Mouse (Mus musculus): ENCODE measurements around the gene Gm21976. TPM values are rescaled to one million over a fixed set of nuclear protein-coding genes. Genes with fewer than 3 reads are reported as not detected.

Gene Gm21976
- polyA plus RNA-seq (2017; shearing (Covaris generic)): not detected

DNA sequence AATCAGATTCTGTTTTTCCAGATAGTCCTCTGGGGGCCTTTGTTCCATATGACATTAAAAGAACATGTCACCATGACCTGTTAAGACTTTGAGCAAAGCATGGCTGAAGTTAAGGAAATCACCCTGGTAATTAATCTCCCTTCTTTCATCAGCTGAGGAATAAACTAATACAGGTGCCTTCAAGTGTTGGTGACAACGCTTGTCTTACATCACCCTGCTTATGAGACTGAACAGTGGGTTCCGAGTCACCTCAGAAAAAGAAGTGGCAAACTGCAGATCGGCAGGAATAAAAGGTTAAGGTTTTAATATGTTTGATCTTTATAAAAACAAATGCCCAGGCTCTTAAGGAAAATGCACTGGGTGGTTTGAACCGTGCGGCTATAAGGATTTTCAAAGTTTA, at the start of gene Gm21976:
Gm21976 (plus strand) TSS at position 202 of the 400 bp plus-strand sequence.
- no peak for ATAC-seq

GRCm38 (mm10) chr13:98230511-98230910, 49.2 kb upstream of the Gm21976 start:
- ATAC-seq: no peak

GRCm38 (mm10) chr13:98235451-98235850, 44.2 kb upstream of the Gm21976 start:
- no peak for ATAC-seq

GRCm38 (mm10) chr13:98239978-98240641, 39.6 kb upstream of the Gm21976 start:
- peak; percentile 57 for ATAC-seq

DNA sequence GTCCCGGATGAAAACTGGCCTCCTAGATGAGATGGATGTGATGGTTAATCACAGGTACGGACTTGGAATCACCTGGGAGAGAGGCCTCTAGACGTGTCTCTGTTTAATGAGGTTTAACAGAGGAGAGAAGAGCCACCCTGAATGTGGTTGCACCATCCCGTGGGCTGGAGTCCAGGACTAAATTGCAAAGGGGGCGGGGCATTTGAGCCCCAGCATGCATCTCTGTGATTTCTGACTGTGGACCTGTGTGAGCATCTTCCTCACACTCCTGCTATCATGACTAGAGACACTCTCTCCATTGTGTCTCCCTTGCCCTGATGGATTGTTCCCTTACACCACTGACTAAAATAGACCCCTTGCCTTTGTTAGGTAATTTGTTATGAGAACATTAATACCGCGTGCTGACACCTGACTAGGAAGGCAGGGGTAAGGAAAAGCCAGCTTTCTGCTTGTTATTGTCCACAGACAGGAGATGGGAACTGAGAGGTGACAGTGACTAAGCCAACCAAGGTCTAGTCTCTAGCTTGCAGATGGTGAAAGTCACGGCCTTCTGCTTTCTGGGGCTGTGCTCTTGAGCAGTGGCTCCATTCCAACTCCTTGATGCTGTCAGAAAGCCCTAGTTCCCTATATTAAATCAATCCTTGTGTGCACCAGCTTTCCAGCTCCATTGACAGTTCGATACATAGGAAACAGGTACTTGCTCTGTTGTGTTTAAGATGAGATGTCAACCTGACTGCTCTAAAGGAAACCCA, 38.0 kb upstream of the Gm21976 start:
- no peak for ATAC-seq

DNA sequence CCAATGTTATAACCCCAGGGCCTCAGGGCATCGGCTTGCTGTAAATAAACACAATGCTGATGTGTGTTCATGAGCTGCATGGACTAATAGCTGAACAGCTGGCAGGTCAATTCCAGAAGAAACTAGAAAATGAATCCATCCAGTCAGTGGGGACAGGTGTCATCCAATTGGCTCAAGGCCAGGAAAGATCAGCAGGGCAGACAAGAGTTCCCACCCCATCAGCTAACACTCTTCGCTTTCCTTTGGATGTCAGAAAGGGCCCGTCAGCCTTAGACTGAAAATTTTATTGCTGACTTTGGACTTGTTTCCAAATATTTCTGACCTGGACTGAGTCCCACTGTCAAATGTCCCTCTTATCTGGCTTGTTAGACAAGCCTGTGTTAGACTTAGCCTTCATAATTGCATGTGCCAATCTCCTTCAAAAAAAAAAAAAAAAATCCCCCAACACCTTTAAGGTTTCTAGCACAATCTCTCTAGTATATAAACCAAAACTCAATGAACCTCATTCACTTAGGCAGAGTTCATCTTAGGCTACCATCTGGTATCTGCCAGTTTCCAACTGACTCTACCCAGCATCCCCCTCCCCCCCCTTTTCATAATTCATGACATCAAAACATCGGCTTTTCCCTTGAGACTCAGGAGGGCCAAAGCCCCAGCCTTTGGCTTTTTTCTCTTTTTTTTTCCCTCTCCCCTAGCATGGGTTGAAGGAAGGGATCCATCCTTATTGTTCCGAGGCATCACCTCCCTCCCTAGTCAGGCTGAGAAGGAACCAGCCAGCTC, 34.9 kb upstream of the Gm21976 start:
- ATAC-seq: no peak

DNA sequence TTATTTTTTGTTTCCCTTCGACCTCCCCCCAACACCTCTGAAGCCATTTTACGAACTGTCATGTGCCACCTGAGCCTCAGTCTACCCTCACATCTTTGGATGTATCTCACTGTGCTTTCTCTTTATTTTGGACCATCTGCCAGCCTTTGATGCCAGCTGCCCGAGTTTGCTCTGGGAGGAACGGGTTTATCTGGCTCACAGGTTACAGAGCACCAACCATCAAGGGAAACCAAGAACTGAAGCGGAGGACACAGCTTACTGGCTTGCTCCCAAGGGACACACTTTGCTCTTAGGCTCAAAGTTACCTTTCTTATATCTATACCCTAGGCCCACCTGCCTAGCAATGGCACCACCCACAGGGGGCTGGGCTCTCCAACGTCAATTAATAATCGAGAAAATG, 34.3 kb upstream of the Gm21976 start:
- ATAC-seq: no peak

- ATAC-seq: no peak
Observed at GRCm38 (mm10) chr13:98249594-98249993, 30.1 kb upstream of the Gm21976 start.

GRCm38 (mm10) chr13:98254921-98255320, 24.8 kb upstream of the Gm21976 start:
- ATAC-seq: no peak

- peak; percentile 94 for ATAC-seq
Observed at GRCm38 (mm10) chr13:98262636-98263457, 16.8 kb upstream of the Gm21976 start, which contains the start of the genes Utp15 and Ankra2. TSS of gene Utp15 (minus strand) at chr13:98263041. TSS of gene Ankra2 (plus strand) at chr13:98263074.

DNA sequence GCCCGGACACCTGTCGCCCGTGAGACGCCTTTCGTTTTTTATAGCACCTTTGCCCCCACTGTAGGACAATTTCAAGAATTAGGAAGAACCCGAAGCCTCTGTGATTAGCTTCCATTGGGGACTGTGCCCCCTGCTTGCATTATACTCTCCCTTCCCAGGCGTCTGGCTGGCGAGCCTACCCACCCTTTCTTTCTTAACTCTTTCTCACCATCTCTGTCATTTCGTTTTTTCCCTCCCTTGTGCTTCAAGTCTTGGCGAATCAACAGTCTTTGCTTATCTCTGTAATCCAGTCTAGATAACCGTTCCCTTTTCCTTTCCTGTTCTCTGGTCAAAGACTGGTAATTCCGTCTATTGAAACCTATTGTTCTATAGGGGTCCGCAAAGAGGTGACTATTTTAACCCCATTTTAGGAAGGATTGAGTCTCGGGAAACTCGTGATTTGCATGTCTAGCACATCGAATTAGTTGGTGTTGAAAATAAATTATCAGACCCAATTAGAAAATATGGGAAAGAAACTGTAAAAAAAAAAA, 16.2 kb upstream of the Gm21976 start:
- ATAC-seq: no peak

- ATAC-seq: no peak
Observed at GRCm38 (mm10) chr13:98264111-98264510, 15.6 kb upstream of the Gm21976 start.

DNA sequence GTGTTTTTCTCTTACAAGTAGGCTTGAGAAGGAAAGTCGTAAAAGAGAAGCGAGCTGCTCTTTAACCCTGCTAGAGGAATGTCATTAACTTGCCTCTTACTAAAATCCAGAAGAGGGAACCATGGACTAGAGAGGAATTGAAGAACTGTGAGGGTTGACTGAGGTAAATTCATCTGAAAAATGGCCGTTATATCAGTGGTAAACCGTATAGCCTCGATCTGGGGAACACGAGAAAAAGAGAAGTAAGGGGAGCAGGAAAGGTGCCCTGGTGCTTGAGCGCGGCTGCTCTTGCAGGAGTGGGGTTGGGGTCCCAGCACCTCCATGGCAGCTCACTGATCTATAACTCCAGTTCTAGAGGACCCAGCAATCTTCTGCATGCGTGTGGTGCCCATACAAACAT, 5.7 kb upstream of the Gm21976 start:
- no peak for ATAC-seq

GRCm38 (mm10) chr13:98275646-98276045, 4.0 kb upstream of the Gm21976 start:
- ATAC-seq: no peak

DNA sequence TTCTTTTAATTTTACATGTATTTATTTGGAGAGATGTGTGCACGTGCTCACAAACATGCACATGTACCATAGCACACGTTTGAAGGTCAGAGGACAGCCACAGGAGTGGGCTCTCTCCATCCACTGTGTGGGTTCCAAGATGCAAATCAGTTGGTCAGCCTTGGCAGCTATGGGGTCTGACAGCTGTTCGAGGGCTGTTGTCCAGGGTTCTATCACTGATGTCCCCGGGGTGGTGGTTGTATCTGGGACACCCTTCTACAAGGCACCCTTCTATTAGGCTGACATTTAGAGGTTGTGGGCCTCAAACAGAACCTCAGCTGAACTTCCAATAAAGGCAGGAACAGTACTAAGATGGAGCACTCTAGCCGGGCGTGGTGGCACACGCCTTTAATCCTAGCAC, 3.4 kb upstream of the Gm21976 start:
- no peak for ATAC-seq

GRCm38 (mm10) chr13:98277501-98277900, 2.2 kb upstream of the Gm21976 start:
- no peak for ATAC-seq

GRCm38 (mm10) chr13:98280990-98281650, 1.4 kb downstream of the Gm21976 start:
- no peak for ATAC-seq

DNA sequence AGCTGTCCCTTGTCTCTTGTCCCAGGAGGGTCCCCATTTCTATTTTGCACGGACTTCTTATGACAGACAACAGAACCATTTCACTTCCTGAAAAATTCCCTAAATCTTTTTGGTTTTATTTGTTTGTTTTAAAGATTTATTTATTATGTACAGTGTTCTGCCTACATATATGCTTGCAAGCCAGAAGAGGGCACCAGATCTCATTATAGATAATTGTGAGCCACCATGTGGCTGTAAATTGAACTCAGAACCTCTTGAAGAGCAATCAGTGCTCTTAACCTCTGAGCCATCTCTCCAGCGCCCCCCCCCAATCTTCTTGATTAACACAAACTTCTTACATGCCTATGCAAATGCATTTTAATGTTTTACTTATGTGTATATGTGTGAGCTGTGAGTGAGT, 11.0 kb downstream of the Gm21976 start:
- ATAC-seq: no peak

DNA sequence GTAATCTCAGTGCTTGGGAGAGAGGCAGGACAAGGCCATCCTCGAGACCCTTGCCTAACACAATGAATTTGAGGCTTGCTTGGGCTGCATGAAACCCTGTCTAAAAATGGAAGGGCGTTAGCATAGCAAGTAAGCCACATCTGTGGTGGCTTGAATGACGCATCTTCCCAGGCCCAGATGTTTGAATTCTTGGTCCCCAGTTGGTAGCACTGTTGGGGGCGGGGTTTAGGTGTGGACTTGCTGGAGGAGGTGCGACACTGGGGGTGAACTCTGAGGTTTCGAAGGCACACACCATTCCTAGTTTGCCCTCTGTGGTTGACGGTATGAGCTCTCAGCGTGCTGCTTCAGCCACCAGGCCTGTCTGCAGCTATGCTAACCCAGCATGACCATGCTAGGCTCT, 12.0 kb downstream of the Gm21976 start:
- no peak for ATAC-seq

- ATAC-seq: no peak
Observed at GRCm38 (mm10) chr13:98296072-98296471, 16.4 kb downstream of the Gm21976 start.

GRCm38 (mm10) chr13:98297883-98298482, 18.3 kb downstream of the Gm21976 start:
- no peak for ATAC-seq
